Comparison of ENCODE assay signal across 24 mouse cellular contexts in the genomic region with DNA sequence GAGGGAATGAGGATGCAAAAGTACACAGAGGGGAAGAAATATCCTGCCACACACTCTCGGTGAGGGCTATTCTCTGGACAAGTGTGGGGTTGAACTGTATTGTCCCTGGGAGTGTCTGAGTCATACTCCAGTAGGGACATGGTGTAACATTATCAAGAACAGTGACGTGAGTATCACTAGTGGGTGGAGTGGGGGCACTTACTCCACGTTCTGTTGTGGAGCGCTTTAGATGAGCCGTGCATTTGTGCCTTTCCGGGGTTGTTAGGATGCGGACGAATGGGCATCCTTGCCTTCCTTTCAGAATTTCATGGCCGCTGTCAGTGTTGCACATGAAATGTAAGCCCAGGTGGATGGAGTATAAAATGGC.
DNase-seq lines count a peak whose midpoint lies in the region; ATAC-seq lines count a peak whose summit lies in the region.
"Had no signal": no experiment of that assay in that cellular context is flagged by ENCODE, and none has a peak within 500 bp of the region (broad histone marks: within the 10 kb centered on the region; RNA-seq: fewer than 3 reads in every experiment).

No protein-coding gene starts in this region.

- no peak overlapping the region for H3K9ac ChIP-seq in kidney, embryonic 16.5 days (replicated peaks; ENCODE audit: low read length)
- no peak overlapping the region for H3K9ac ChIP-seq in lung, embryonic 16.5 days (ENCODE audit: low read length)
- no peak overlapping the region for H3K9ac ChIP-seq in stomach, embryonic 14.5 days (replicated peaks; ENCODE audit: low read depth, low read length)
- H3K9ac ChIP-seq: embryonic facial prominence, embryonic 12.5 days; forebrain, embryonic 12.5 days; forebrain, postnatal 0 days; heart, embryonic 12.5 days; hindbrain, embryonic 12.5 days had no signal

- H3K27me3 ChIP-seq in kidney, embryonic 16.5 days (ENCODE audit: insufficient read depth, low read length): no peaks in the 10 kb centered on the region
- H3K27me3 ChIP-seq in lung, embryonic 16.5 days (ENCODE audit: control insufficient read depth, insufficient read depth, low read depth, low read length): no peaks in the 10 kb centered on the region
- H3K27me3 ChIP-seq in stomach, embryonic 14.5 days (ENCODE audit: control insufficient read depth, insufficient read depth, low read length): no peaks in the 10 kb centered on the region
- H3K27me3 ChIP-seq: embryonic facial prominence, embryonic 12.5 days; forebrain, embryonic 12.5 days; heart, embryonic 12.5 days; hindbrain, embryonic 12.5 days had no signal

- intact Hi-C loops in heart, postnatal 25 days (cut with DNase I): loop anchor here (5.0 kb wide), 1 partner anchor 211 kb away; a partner anchor contains a TSS
- intact Hi-C loops in gastrocnemius, postnatal 14 days (cut with DNase I; ENCODE audit: low total_unique reads): no loop called here

- H3K9me3 ChIP-seq in kidney, embryonic 16.5 days (ENCODE audit: low read length): no peaks in the 10 kb centered on the region
- H3K9me3 ChIP-seq in lung, embryonic 16.5 days (ENCODE audit: control insufficient read depth, low read length): no peaks in the 10 kb centered on the region
- H3K9me3 ChIP-seq in stomach, embryonic 14.5 days (ENCODE audit: control insufficient read depth, low read depth, low read length): no peaks in the 10 kb centered on the region
- H3K9me3 ChIP-seq: embryonic facial prominence, embryonic 12.5 days; forebrain, embryonic 12.5 days; G1E; heart, embryonic 12.5 days; hindbrain, embryonic 12.5 days had no signal

- ATAC-seq in kidney, embryonic 16.5 days (ENCODE audit: low FRiP score, low TSS enrichment): peak; percentile 22; the same call in 1 of the 2 replicates
- ATAC-seq in lung, embryonic 16.5 days (ENCODE audit: low read depth): peak; percentile 26; the same call in 1 of the 2 replicates
- no peak for ATAC-seq in stomach, embryonic 14.5 days (ENCODE audit: insufficient number of reproducible peaks, insufficient read depth, low FRiP score, low read depth)
- ATAC-seq: forebrain, postnatal 0 days; hindbrain, embryonic 16.5 days; inflammation-experienced regulatory T-cells, adult 6 months had no signal

- H3K4me2 ChIP-seq in kidney, embryonic 16.5 days (replicated peaks; ENCODE audit: low read depth, low read length): no peak overlapping the region
- H3K4me2 ChIP-seq in lung, embryonic 16.5 days (ENCODE audit: low read depth, low read length): no peak overlapping the region
- no peak overlapping the region for H3K4me2 ChIP-seq in stomach, embryonic 14.5 days (replicated peaks; ENCODE audit: low read depth, low read length)
- H3K4me2 ChIP-seq: embryonic facial prominence, embryonic 12.5 days; forebrain, embryonic 12.5 days; heart, embryonic 12.5 days; hindbrain, embryonic 12.5 days had no signal

- H3K27ac ChIP-seq in kidney, embryonic 16.5 days (ENCODE audit: low read length): peak overlapping the region; percentile 31
- H3K27ac ChIP-seq in lung, embryonic 16.5 days (ENCODE audit: low read length): peak overlapping the region; percentile 9
- H3K27ac ChIP-seq in stomach, embryonic 14.5 days (ENCODE audit: low read length): peak overlapping the region; percentile 67; the same call in 1 of the 2 replicates
- H3K27ac ChIP-seq: embryonic facial prominence, embryonic 12.5 days; forebrain, embryonic 12.5 days; gastrocnemius, adult 2 months; heart, adult 2 months; hindbrain, embryonic 12.5 days had no signal

- no peak overlapping the region for H3K4me3 ChIP-seq in kidney, embryonic 16.5 days (ENCODE audit: low read length)
- no peak overlapping the region for H3K4me3 ChIP-seq in lung, embryonic 16.5 days (ENCODE audit: low read length)
- H3K4me3 ChIP-seq in stomach, embryonic 14.5 days (ENCODE audit: low read depth, low read length): no peak overlapping the region
- H3K4me3 ChIP-seq: embryonic facial prominence, embryonic 12.5 days; forebrain, embryonic 12.5 days; gastrocnemius, adult 2 months; heart, adult 2 months; heart, embryonic 12.5 days; hindbrain, embryonic 12.5 days had no signal

- no peaks in the 10 kb centered on the region for H3K36me3 ChIP-seq in kidney, embryonic 16.5 days (ENCODE audit: insufficient read depth, low read length)
- H3K36me3 ChIP-seq in lung, embryonic 16.5 days (ENCODE audit: control insufficient read depth, insufficient read depth, low read length): no peaks in the 10 kb centered on the region
- no peaks in the 10 kb centered on the region for H3K36me3 ChIP-seq in stomach, embryonic 14.5 days (ENCODE audit: control insufficient read depth, insufficient read depth, low read length)
- H3K36me3 ChIP-seq: embryonic facial prominence, embryonic 12.5 days; forebrain, embryonic 12.5 days; G1E; heart, embryonic 12.5 days; hindbrain, embryonic 12.5 days had no signal

- peak; percentile 93 for DNase-seq in heart, adult 11 months
- no peak for DNase-seq in heart, postnatal 25 days (ENCODE audit: low spot score)
- DNase-seq in kidney, postnatal 4 days: no peak
- no peak for DNase-seq in lung, postnatal 4 days
- DNase-seq in gastrocnemius, postnatal 14 days: no peak
- DNase-seq: adrenal gland, postnatal 14 days; cerebellum, adult 11-12 months; cerebellum, adult 9-10 months; cerebellum, postnatal 25 days; forebrain, postnatal 0 days; gastrocnemius, adult 2 months; gastrocnemius, postnatal 36 days; heart, adult 2 months; heart, postnatal 4 days had no signal

- 72% methylated on average over 9 of the region's 9 CpGs for whole genome bisulfite sequencing in kidney, embryonic 16.5 days
- 79% methylated on average over 9 of the region's 9 CpGs for WGBS in lung, embryonic 16.5 days
- WGBS in stomach, embryonic 14.5 days: 75% methylated on average over 9 of the region's 9 CpGs

- H3K4me1 ChIP-seq in kidney, embryonic 16.5 days (ENCODE audit: insufficient read depth, low read length): peaks cover 36% of the 10 kb centered on the region
- peaks cover 11% of the 10 kb centered on the region for H3K4me1 ChIP-seq in lung, embryonic 16.5 days (replicated peaks; ENCODE audit: control insufficient read depth, insufficient read depth, low read length)
- peaks cover 7% of the 10 kb centered on the region; the same call in 1 of the 2 replicates for H3K4me1 ChIP-seq in stomach, embryonic 14.5 days (ENCODE audit: control insufficient read depth, insufficient read depth, low read length)
- H3K4me1 ChIP-seq: embryonic facial prominence, embryonic 12.5 days; forebrain, embryonic 12.5 days had no signal

Comparison
In these comparisons a context has a peak if more than half of its experiments do, and no peak if none do; other contexts are left out.
1. H3K27ac ChIP-seq: peak in every context shown above with its lines; median percentile 67 in stomach, embryonic 14.5 days; 31 in kidney, embryonic 16.5 days; 9 in lung, embryonic 16.5 days.